Mouse (Mus musculus): ENCODE data around the gene Grk1. TPM values are rescaled to one million over a fixed set of nuclear protein-coding genes. Genes with fewer than 3 reads are reported as not detected.

The Grk1 gene
- total RNA-seq, 2 experiments from 2014 or later, result not detected

DNA sequence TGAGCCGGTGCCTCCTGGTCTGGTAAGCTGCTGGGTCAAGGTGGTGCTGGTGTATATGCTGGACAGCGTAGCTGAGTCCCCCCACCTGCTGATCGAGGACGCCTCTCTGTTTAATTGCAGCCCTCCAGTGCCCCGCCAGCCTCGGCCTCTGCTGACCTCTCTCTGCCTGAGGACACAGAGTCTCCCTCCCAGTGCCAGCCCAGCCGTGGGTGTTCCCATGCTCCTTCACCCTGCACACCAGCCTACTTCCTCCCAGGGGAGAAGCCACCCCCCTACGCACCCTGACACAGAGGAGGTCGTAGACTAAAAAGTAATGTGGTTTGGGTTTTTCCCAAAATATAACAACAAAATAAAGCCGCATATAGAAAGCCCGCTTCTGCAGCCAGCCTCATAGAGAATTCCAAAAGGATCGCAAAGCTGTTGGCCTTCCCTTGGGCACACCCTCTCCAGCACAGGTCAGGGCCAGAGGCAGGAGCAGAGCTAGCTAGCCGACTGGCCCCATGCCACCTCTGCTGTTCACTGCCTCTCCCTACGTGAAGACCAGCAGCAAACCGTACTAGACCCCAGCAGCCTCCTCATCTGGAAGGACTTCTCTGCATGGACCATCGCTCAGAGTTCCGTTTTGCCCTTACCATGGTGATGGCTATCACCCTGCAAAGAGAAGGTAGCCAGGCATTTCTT lies 56.3 kb downstream of the Grk1 start:
- no peak overlapping the region for H3K4me3 ChIP-seq
- DNase-seq (ENCODE audit: extremely low spot score in 1 of 2, low spot score in 2 of 2), result no peak
- TF ChIP-seq CTCF (IDR thresholded peaks at IDR 0.05), result no peak
- no peak overlapping the region for H3K27ac ChIP-seq
- intact Hi-C loops (cut with DNase I), result loop anchor here (5.0 kb wide), 1 partner anchor 291 kb away; no protein-coding TSS in a partner anchor

GRCm38 (mm10) chr8:13461843-13462242 lies 57.0 kb downstream of the Grk1 start:
- Histone ChIP-seq H3K27ac (no peak overlapping the region), H3K4me3 (no peak overlapping the region)
- peak; percentile 96 for TF ChIP-seq CTCF (IDR thresholded peaks at IDR 0.05)
- peak; percentile 70 to 82 for DNase-seq (ENCODE audit: extremely low spot score in 1 of 2, low spot score in 2 of 2)
- intact Hi-C loops (cut with DNase I), result loop anchor here (1.0 to 5.0 kb wide), 2 partner anchors 49 to 290 kb away; no protein-coding TSS in a partner anchor

- Histone ChIP-seq H3K4me3 (no peak overlapping the region), H3K27ac (no peak overlapping the region)
- intact Hi-C loops (cut with DNase I), result loop anchor here (1.0 to 5.0 kb wide), 2 partner anchors 49 to 290 kb away; no protein-coding TSS in a partner anchor
- DNase-seq (ENCODE audit: extremely low spot score in 1 of 2, low spot score in 2 of 2), result no peak
- TF ChIP-seq CTCF (IDR thresholded peaks at IDR 0.05), result no peak
Observed at GRCm38 (mm10) chr8:13462392-13462791, 57.5 kb downstream of the Grk1 start.

GRCm38 (mm10) chr8:13465324-13465723 lies 60.4 kb downstream of the Grk1 start:
- intact Hi-C loops (cut with DNase I), result no loop called here
- no peak for DNase-seq (ENCODE audit: extremely low spot score in 1 of 2, low spot score in 2 of 2)
- Histone ChIP-seq H3K4me3 (no peak overlapping the region), H3K27ac (no peak overlapping the region)
- TF ChIP-seq CTCF (IDR thresholded peaks at IDR 0.05), result no peak

DNA sequence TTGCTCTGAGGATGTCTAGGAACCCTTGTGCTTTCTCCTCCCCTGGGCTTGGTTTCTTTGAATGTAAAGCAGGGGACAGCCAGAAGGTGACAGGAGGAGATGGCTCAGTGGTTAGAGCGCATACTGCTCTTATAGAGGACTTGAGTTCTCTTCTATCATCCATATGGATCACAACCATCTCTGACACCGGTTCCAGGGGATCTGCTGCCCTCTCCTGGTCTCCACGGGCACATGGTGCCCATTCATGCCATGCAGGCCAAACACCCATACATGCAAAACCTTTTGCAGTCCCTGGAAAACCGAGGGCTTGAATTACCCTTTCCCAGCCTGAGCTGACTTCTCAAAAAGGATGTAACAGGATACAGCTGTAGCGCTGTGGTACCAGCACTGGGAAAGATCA lies 62.1 kb downstream of the Grk1 start:
- intact Hi-C loops (cut with DNase I), result no loop called here
- TF ChIP-seq CTCF (IDR thresholded peaks at IDR 0.05), result peak; percentile 59
- Histone ChIP-seq H3K27ac (no peak overlapping the region), H3K4me3 (no peak overlapping the region)
- DNase-seq (ENCODE audit: extremely low spot score in 1 of 2, low spot score in 2 of 2), result peak in 1 of 2 experiments; percentile 39

GRCm38 (mm10) chr8:13468737-13469136 lies 63.9 kb downstream of the Grk1 start:
- H3K27ac ChIP-seq, result no peak overlapping the region
- no peak for TF ChIP-seq CTCF (IDR thresholded peaks at IDR 0.05)
- no peak for DNase-seq (ENCODE audit: extremely low spot score in 1 of 2, low spot score in 2 of 2)
- intact Hi-C loops (cut with DNase I), result no loop called here
- no peak overlapping the region for H3K4me3 ChIP-seq

- intact Hi-C loops (cut with DNase I), result no loop called here
- TF ChIP-seq CTCF (IDR thresholded peaks at IDR 0.05), result no peak
- DNase-seq (ENCODE audit: extremely low spot score in 1 of 2, low spot score in 2 of 2), result no peak
- H3K27ac ChIP-seq, result no peak overlapping the region
- H3K4me3 ChIP-seq, result no peak overlapping the region
Observed at GRCm38 (mm10) chr8:13471484-13471883, 66.6 kb downstream of the Grk1 start.

Other genes starting within 250 kb of the Grk1 start
- 100 to 1,000 TPM; 251 to 255 TPM for gene Lamp1, start 245.9 kb upstream of the Grk1 start, total RNA-seq (2021)
- 1 to 10 TPM; 3.1 to 5.0 TPM for gene Grtp1, start 204.5 kb upstream of the Grk1 start, total RNA-seq (2021)
- gene Adprhl1, start 150.9 kb upstream of the Grk1 start, total RNA-seq (2021), result 1 to 10 TPM; 1.4 to 1.7 TPM
- 10 to 100 TPM; 40.5 to 46.0 TPM for gene Dcun1d2, start 117.0 kb upstream of the Grk1 start, total RNA-seq (2021)
- 10 to 100 TPM; 47.3 to 51.9 TPM for gene Tmco3, start 116.9 kb upstream of the Grk1 start, total RNA-seq (2021)
- gene Tfdp1, start 66.3 kb upstream of the Grk1 start, total RNA-seq (2021), result 10 to 100 TPM; 58.5 to 62.5 TPM
- gene Atp4b, start 8.3 kb upstream of the Grk1 start, total RNA-seq (2021), result not detected
- gene Tmem255b, start 30.1 kb downstream of the Grk1 start, total RNA-seq (2021), result 1 to 10 TPM; 3.6 to 5.9 TPM
- gene Gas6, start 89.4 kb downstream of the Grk1 start, total RNA-seq (2021), result 10 to 100 TPM; 96.8 to 98.7 TPM
- gene 1700029H14Rik, start 157.4 kb downstream of the Grk1 start, total RNA-seq (2021), result under 1 TPM; 0.38 to 0.77 TPM